Mouse (Mus musculus) embryonic facial prominence, embryonic 12.5 days (tissue): ENCODE results near the gene Gm10226. TPM values are rescaled to one million over a fixed set of nuclear protein-coding genes. Genes with fewer than 3 reads are reported as not detected.
"Not testable (repeated sequence)": the region's sequence is repeated elsewhere in the genome, so short reads cannot be mapped to it uniquely, and the experiment has no call there.

Experiments used
- ATAC-seq: fragments of 200-750 bp; cut with Nextera tagmentation; 2 replicates; pipeline ENCODE4 v1.8.0; 2017; ENCODE audit not compliant: insufficient number of reproducible peaks, insufficient read depth, low FRiP score, low TSS enrichment
- H3K27ac ChIP-seq: fragments of 300-500 bp; sonication (generic); 2 replicates; pipeline ENCODE4 v1.5.1; 2016; ENCODE audit warnings: mild to moderate bottlenecking
- H3K27me3 ChIP-seq: fragments of 300-500 bp; sonication (generic); 2 replicates; pipeline ENCODE4 v1.6.1; 2016; ENCODE audit warnings: mild to moderate bottlenecking, moderate library complexity
- H3K36me3 ChIP-seq: fragments of 300-500 bp; sonication (generic); 2 replicates; pipeline ENCODE4 v1.6.1; 2016; ENCODE audit warnings: mild to moderate bottlenecking
- H3K4me1 ChIP-seq: fragments of 300-500 bp; sonication (generic); 2 replicates; pipeline ENCODE4 v1.6.1; 2016
- H3K4me2 ChIP-seq: fragments of 300-500 bp; sonication (generic); replicated peaks from 2 replicates; pipeline ENCODE4 v1.6.1; 2016; ENCODE audit warnings: mild to moderate bottlenecking, moderate library complexity
- H3K4me3 ChIP-seq: fragments of 300-500 bp; sonication (generic); 2 replicates; pipeline ENCODE4 v1.5.1; 2016; ENCODE audit warnings: mild to moderate bottlenecking
- H3K9ac ChIP-seq: fragments of 300-500 bp; sonication (generic); 2 replicates; pipeline ENCODE4 v1.6.1; 2016; ENCODE audit warnings: mild to moderate bottlenecking, moderate library complexity
- H3K9me3 ChIP-seq: fragments of 300-500 bp; sonication (generic); 2 replicates; pipeline ENCODE4 v1.6.1; 2016; ENCODE audit warnings: mild to moderate bottlenecking, moderate library complexity
- WGBS: fragments of 180-500 bp; shearing (Covaris S2); methylation state at CpG from one replicate; pipeline ENCODE4 v1.1.7; 2016; 5-methylcytosine and 5-hydroxymethylcytosine counted together
- polyA plus RNA-seq: library from polyadenylated mRNA; unstranded; fragments of >200 nt; fragmentation: Nextera tagmentation; extraction: Ambion mirVana; gene quantifications from 2 replicates; pipeline ENCODE4 v1.2.1, GENCODE M21; 2016

The Gm10226 gene
- 8.3 and 10.9 TPM in 2 replicates for polyA plus RNA-seq

DNA sequence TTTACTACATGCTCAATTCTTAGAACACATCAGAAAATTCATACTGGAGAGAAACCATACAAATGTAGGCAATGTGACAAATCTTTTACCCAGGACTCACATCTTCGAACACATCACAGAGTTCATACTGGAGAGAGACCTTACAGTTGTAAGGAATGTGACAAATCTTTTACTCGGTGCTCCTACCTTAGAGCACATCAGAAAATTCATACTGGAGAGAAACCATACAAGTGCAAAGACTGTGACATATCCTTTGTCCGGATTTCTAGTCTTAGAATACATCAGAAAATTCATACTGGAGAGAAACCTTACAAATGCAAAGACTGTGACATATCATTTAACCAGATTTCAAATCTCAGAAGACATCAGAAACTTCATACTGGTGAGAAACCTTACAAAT is at the start of gene Gm10226:
Gm10226 (plus strand) TSS at position 301 of the 400 bp plus-strand sequence.
- Histone ChIP-seq H3K4me2 (no peak within 1 kb of the TSS), H3K9ac (no peak within 1 kb of the TSS), H3K27me3 (no peaks in the 10 kb centered on the region), H3K4me3 (no peak within 1 kb of the TSS), H3K9me3 (no peaks in the 10 kb centered on the region), H3K4me1 (no peaks in the 10 kb centered on the region), H3K27ac (no peak within 1 kb of the TSS), H3K36me3 (peaks cover 17% of the 10 kb centered on the region)
- 84% methylated on average over 3 of the region's 3 CpGs for WGBS
- ATAC-seq: no peak

DNA sequence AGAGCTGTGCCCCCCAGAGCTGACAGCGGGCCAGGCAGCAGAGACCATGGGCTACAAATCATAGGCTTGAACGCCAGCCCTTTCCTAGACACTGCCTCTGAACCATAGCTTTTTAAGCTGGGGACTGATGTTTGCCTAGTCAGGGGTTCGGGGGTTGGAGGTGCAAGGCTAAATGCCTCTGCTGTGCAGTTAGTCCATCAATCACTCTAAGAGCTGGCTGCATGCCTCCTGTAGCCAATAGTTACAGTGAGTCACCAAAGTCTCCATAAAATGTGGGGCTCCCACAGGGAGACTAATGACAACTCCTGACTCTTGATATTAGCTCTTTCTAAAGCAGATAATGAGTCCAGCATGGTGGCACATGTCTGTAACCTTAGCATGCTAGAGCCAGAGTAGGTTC is 42.9 kb upstream of the Gm10226 start:
- Histone ChIP-seq H3K36me3 (no peaks in the 10 kb centered on the region), H3K4me2 (no peak overlapping the region), H3K9ac (no peak overlapping the region), H3K4me3 (no peak overlapping the region), H3K9me3 (no peaks in the 10 kb centered on the region), H3K4me1 (no peaks in the 10 kb centered on the region), H3K27ac (no peak overlapping the region), H3K27me3 (no peaks in the 10 kb centered on the region)
- no peak for ATAC-seq
- WGBS: 79% methylated on average over 3 of the region's 3 CpGs

DNA sequence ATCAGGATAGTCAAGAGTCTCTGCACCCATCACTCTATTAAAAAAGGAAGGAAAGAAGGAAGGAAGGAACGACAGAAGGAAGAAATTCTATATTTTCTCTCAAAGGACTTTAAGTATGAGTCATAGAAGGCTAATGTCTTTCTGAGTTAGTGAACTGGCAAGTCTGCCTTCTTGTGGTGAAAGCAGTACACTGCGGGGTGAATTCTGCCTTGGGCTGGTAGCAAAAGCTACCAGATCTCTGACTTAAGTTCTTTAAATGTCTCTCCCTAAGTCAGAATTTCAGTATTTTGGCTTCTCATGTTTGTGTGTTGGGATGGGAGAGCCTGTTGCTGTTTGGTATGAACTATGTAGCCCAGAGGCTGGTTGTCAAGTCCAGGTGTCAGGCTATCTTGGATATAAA is 41.7 kb upstream of the Gm10226 start:
- peak; percentile 4; the same call in 1 of the 2 replicates for ATAC-seq
- Histone ChIP-seq H3K9me3 (no peaks in the 10 kb centered on the region), H3K27me3 (no peaks in the 10 kb centered on the region), H3K27ac (peak overlapping the region; percentile 69), H3K9ac (peak overlapping the region; percentile 15; the same call in 1 of the 2 replicates), H3K4me2 (peak overlapping the region; percentile 43), H3K4me1 (no peaks in the 10 kb centered on the region), H3K4me3 (peak overlapping the region; percentile 44), H3K36me3 (no peaks in the 10 kb centered on the region)
- 31% methylated on average over 2 of the region's 2 CpGs for WGBS

DNA sequence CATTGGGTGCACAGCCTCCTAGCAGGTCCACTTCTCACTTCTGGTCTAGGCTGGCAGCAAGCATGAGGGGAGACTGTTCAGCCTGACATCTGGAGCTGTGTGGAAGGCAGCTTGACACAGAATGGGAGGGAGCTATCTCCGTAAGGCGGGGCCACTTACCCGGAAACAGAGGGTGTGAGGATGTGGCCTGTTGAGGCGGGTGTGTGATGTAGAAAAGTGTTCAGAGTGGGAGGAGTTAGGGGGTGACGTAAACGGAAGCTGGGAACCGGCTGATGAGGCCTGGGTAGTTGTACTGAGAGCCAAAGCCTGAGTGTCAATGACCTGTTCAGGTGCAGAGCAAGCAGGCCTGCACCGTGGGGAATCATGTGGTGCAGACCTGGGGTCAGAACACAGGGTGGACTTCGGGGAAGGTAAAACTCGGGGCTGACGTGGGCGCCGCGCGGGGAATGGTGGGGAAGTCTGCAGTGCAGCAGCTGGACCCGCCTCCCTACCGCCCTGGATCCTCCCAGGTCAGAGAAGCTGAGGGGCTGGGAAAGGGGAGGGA is 41.2 kb upstream of the Gm10226 start, which contains the start of gene Zfp983:
Zfp983 (plus strand) TSS at position 261 of the 544 bp plus-strand sequence.
- ATAC-seq: peak; percentile 99
- not testable (repeated sequence) for H3K36me3 ChIP-seq, H3K4me1 ChIP-seq, H3K9me3 ChIP-seq, H3K27me3 ChIP-seq
- Histone ChIP-seq H3K27ac (peak within 1 kb of the TSS; percentile 69), H3K9ac (peak within 1 kb of the TSS; percentile 15; the same call in 1 of the 2 replicates), H3K4me2 (peak within 1 kb of the TSS; percentile 43), H3K4me3 (peak within 1 kb of the TSS; percentile 44)
- 0% methylated on average over 17 of the region's 17 CpGs for WGBS

DNA sequence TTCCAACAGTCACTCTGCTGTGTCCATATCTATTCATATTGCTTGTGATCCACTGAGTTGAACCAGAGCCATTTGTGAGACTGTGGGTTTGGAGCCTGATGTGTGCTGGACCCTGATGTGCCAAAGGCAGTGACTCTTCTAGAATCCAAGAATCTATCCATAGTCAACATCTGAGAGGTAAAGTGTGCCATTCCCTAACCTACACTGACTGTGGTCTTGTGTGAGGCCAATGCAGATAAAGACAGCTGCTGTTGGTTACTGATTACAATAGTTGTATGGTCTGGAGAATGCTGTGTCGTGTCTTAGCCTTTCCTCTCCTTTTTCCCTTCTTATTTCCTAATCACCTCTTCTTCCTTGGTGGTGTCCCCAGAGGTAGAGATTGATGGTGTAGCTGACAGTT is 12.8 kb upstream of the Gm10226 start:
- not testable (repeated sequence) for H3K36me3 ChIP-seq, H3K4me2 ChIP-seq, H3K9ac ChIP-seq, H3K27ac ChIP-seq, H3K9me3 ChIP-seq, ATAC-seq, H3K4me1 ChIP-seq, H3K27me3 ChIP-seq, H3K4me3 ChIP-seq
- WGBS: 13% methylated on average over 1 of the region's 1 CpGs

DNA sequence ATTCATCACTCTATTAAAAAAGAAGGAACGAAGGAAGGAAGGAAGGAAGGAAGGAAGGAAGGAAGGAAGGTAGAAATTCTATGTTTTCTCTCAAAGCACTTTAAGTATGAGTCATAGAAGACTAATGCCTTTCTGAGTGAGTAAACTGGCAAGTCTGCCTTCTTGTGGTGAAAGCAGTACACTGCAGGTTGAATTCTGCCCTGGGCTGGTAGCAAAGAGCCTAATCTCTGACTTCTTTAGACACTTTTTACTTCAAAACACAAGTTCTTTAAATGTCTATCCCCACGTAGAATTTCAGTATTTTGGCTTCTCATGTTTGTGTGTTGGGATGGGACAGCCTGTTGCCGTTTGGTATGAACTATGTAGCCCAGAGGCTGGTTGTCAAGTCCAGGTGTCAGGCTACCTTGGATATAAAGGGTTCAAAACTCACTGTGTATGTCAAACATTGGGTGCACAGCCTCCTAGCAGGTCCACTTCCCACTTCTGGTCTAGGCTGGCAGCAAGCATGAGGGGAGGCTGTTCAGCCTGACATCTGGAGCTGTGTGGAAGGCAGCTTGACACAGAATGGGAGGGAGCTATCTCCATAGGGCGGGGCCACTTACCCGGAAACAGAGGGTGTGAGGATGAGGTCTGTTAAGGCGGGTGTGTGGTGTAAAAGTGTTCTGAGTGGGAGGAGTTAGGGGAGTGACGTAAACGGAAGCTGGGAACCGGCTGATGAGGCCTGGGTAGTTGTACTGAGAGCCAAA is 12.2 kb upstream of the Gm10226 start:
- Histone ChIP-seq H3K27me3 (no peaks in the 10 kb centered on the region), H3K36me3 (no peaks in the 10 kb centered on the region), H3K27ac (0 out of 2 replicates have a peak overlapping the region, but pooled peaks have one; percentile 65), H3K9me3 (no peaks in the 10 kb centered on the region), H3K4me2 (peak overlapping the region; percentile 52), H3K4me3 (peak overlapping the region; percentile 47), H3K4me1 (no peaks in the 10 kb centered on the region), H3K9ac (peak overlapping the region; percentile 33; the same call in 1 of the 2 replicates)
- peak; percentile 99 for ATAC-seq
- 6% methylated on average over 9 of the region's 9 CpGs for WGBS

DNA sequence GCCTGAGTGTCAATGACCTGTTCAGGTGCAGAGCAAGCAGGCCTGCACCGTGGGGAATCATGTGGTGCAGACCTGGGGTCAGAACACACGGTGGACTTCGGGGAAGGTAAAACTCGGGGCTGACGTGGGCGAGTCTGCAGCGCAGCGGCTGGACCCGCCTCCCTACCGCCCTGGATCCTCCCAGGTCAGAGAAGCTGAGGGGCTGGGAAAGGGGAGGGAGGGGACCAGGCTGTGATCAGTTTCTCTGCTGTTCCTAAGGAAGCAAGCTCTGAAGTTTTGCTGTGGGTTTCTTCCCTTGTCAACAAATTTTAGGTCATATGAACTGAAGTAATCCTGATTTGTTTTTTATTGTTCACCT is 11.7 kb upstream of the Gm10226 start:
- WGBS: under 1% methylated on average over 10 of the region's 10 CpGs
- H3K27ac ChIP-seq, H3K36me3 ChIP-seq, H3K27me3 ChIP-seq, H3K4me1 ChIP-seq, H3K9me3 ChIP-seq: not testable (repeated sequence)
- peak; percentile 92 for ATAC-seq
- peak overlapping the region; percentile 47 for H3K4me3 ChIP-seq
- peak overlapping the region; percentile 33; the same call in 1 of the 2 replicates for H3K9ac ChIP-seq
- H3K4me2 ChIP-seq: peak overlapping the region; percentile 52

DNA sequence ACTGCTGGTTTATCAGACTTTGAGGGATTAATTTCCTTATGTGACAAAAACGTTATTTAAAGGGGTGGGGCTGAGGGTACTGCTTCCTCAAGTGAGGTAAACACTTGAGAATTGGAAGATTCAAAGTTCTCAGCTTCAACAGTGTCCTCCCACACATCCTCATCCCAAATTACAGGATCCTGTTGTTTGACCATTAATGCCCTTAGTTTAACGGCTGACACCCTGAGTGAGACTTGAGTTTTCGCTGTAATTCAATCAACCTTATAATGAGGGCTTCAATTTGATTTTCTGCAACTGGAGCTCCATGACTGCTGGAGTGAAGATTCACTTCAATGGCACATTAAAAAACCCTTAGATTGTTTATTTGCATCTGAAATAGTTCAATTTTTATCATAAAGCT is 1.7 kb downstream of the Gm10226 start:
- WGBS: 80% methylated on average over 3 of the region's 3 CpGs
- Histone ChIP-seq H3K36me3 (peaks cover 17% of the 10 kb centered on the region), H3K4me1 (no peaks in the 10 kb centered on the region), H3K27ac (no peak overlapping the region), H3K4me3 (no peak overlapping the region), H3K9me3 (no peaks in the 10 kb centered on the region), H3K27me3 (no peaks in the 10 kb centered on the region), H3K9ac (no peak overlapping the region), H3K4me2 (no peak overlapping the region)
- ATAC-seq: no peak

DNA sequence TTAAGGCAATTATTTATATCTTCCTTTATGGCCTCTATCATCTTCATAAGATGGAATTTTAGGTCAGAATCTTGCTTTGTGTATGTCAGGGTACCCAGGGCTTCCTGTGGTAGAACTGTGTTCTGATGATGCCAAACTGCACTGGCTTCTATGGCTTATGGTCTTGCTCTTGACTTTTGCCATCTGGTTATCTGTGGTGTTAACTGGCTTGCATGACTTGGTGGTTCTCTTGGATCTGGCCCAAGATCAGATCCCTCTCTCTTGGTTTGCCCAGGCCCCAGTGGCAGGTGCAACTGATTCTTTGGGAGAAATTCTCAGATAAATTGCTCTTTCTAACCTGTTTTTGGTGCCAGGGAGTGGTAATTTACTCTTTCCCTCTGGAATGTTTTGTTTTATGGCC is 4.4 kb downstream of the Gm10226 start:
- H3K36me3 ChIP-seq: peaks cover 10% of the 10 kb centered on the region
- H3K4me2 ChIP-seq: no peak overlapping the region
- H3K9ac ChIP-seq: no peak overlapping the region
- H3K4me1 ChIP-seq: no peaks in the 10 kb centered on the region
- H3K4me3 ChIP-seq: no peak overlapping the region
- no peak for ATAC-seq
- H3K27me3 ChIP-seq: no peaks in the 10 kb centered on the region
- H3K27ac ChIP-seq: no peak overlapping the region
- no peaks in the 10 kb centered on the region for H3K9me3 ChIP-seq

DNA sequence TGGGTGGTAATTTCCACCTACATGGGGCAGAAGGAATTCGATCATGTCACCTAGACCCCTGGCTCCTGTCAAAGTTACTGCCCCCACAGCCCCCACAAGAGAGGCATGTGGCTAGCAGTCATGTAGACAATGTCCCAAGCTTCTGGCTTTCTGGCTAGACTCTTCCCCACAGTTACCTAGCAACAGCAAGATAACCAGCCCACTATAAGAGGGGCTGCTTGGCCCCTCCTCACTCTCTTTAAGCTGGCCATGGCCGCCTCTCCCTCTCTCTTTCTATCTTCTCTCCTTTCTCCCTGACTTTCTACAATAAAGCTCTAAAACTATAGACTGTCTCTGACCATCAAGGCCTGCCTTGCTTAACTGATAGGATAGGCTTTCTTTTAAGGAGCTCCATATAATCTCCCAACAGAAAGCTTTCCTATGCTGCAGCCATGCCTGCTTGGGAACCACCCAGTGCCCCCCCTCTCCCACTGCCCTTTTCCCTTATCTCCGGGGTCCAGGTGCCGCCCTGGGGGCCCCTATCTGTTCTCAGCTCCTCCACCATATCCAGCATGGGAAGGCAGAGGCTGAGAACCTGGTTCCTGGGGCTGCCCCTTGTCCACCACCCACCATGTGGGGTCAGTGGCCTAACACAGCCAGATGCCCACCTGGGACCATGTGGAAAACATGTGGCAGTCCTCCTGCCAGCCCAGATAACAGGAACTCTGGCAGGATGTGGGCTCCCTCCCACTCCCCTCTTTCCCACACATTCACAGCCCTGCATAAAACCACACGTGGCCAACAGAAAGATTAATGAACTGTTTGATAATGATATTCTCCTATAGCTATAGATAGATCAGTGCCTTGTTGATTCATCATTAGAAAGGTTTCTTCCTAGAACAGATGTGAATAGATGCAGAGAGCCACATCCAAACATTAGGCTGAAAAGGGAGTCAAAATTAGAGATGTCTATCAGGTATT is 10.9 kb downstream of the Gm10226 start:
- no peaks in the 10 kb centered on the region for H3K36me3 ChIP-seq
- H3K4me2 ChIP-seq: no peak overlapping the region
- no peak overlapping the region for H3K27ac ChIP-seq
- H3K4me3 ChIP-seq: no peak overlapping the region
- ATAC-seq: no peak
- no peaks in the 10 kb centered on the region for H3K9me3 ChIP-seq
- H3K27me3 ChIP-seq: no peaks in the 10 kb centered on the region
- WGBS: 45% methylated on average over 5 of the region's 5 CpGs
- no peak overlapping the region for H3K9ac ChIP-seq
- H3K4me1 ChIP-seq: no peaks in the 10 kb centered on the region

DNA sequence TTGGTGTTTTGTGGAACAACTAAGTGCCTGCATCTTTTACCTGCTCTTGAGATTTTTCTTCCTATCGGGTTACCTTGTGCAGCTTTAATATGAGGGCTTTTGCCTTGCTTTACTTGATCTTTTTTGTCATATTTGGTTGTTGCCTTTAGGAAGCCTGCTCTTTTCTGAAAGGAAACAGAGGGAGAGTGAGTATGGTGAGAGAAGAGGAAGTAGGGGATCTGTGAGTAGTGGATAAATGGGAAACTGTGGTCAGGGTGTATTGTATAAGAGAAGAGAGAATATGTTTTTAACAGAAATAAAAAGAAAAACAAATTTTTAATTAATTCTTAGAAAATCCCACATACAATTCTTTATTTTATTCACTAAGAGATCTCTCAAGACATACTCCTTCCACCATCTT is 11.8 kb downstream of the Gm10226 start:
- Histone ChIP-seq H3K36me3 (no peaks in the 10 kb centered on the region), H3K9ac (no peak overlapping the region), H3K27ac (no peak overlapping the region), H3K9me3 (no peaks in the 10 kb centered on the region), H3K4me1 (no peaks in the 10 kb centered on the region), H3K27me3 (no peaks in the 10 kb centered on the region), H3K4me3 (no peak overlapping the region), H3K4me2 (no peak overlapping the region)
- 76% methylated on average over 1 of the region's 1 CpGs for WGBS
- no peak for ATAC-seq
